In genomic region chr2:119618199-119618982, GRCm38 (mm10) we compare ENCODE assay signal across 8 mouse cellular contexts. TPM values are rescaled to one million over a fixed set of nuclear protein-coding genes. Genes with fewer than 3 reads are reported as not detected.
A peak's percentile ranks its signal among the peaks of the same experiment; 100 is the strongest.
DNase-seq lines count a peak whose midpoint lies in the region; ATAC-seq and TF ChIP-seq lines count a peak whose summit lies in the region.

Nusap1 (plus strand) TSS chr2:119618298.
Oip5 (minus strand) TSS chr2:119618469.

- peak; percentile 57 for TF ChIP-seq POLR2A in bone marrow, adult 2 months (IDR thresholded peaks at IDR 0.05; ENCODE audit: borderline replicate concordance, control insufficient read depth, low read depth, low read length)
- peak; percentile 63; the same call in 1 of the 2 replicates for TF ChIP-seq POLR2A in limb, embryonic 14.5 days (IDR thresholded peaks at IDR 0.05; ENCODE audit: borderline replicate concordance, extremely low read depth, insufficient read depth, insufficient read length)

- H3K9me3 ChIP-seq in embryonic facial prominence, embryonic 15.5 days (replicated peaks) = no peaks in the 10 kb centered on the region
- no peaks in the 10 kb centered on the region for H3K9me3 ChIP-seq in limb, embryonic 14.5 days (ENCODE audit: control insufficient read depth, low read length)
- no peaks in the 10 kb centered on the region for H3K9me3 ChIP-seq in midbrain, postnatal 0 days (ENCODE audit: low read length)

- peak; percentile 100 for DNase-seq in 416B (ENCODE audit: low read depth)
- peak; percentile 94 for DNase-seq in heart, adult 8-10 months (ENCODE audit: low spot score)
- peak; percentile 95 for DNase-seq in kidney, adult 9 months
- peak; percentile 99 for DNase-seq in limb, embryonic 14.5 days (ENCODE audit: low spot score)
- DNase-seq in midbrain, postnatal 0 days (ENCODE audit: low spot score) = peak; percentile 99
- DNase-seq in spleen, postnatal 14 days (ENCODE audit: low spot score in 2 of 2) = peak; percentile 88 to 90

- WGBS in bone marrow, adult 2 months = under 1% methylated on average over 55 of the region's 55 CpGs
- WGBS in embryonic facial prominence, embryonic 15.5 days = under 1% methylated on average over 55 of the region's 55 CpGs
- under 1% methylated on average over 55 of the region's 55 CpGs for WGBS in limb, embryonic 14.5 days
- WGBS in midbrain, postnatal 0 days = under 1% methylated on average over 55 of the region's 55 CpGs

- no peaks in the 10 kb centered on the region for H3K27me3 ChIP-seq in embryonic facial prominence, embryonic 15.5 days
- no peaks in the 10 kb centered on the region for H3K27me3 ChIP-seq in limb, embryonic 14.5 days (ENCODE audit: control insufficient read depth, insufficient read depth, low read length)
- H3K27me3 ChIP-seq in midbrain, postnatal 0 days (ENCODE audit: insufficient read depth, low read length) = no peaks in the 10 kb centered on the region

- peak within 1 kb of the TSS; percentile 46 for H3K9ac ChIP-seq in embryonic facial prominence, embryonic 15.5 days
- H3K9ac ChIP-seq in limb, embryonic 14.5 days (ENCODE audit: low read depth, low read length, severe bottlenecking) = peak within 1 kb of the TSS; percentile 57
- H3K9ac ChIP-seq in midbrain, postnatal 0 days (replicated peaks; ENCODE audit: low read length, poor library complexity, severe bottlenecking) = no peak within 1 kb of the TSS

- peak within 1 kb of the TSS; percentile 97 for H3K4me3 ChIP-seq in bone marrow, adult 2 months (replicated peaks; ENCODE audit: control insufficient read depth, low read depth, low read length)
- H3K4me3 ChIP-seq in embryonic facial prominence, embryonic 15.5 days (replicated peaks) = peak within 1 kb of the TSS; percentile 56
- peak within 1 kb of the TSS; percentile 65 for H3K4me3 ChIP-seq in limb, embryonic 14.5 days (replicated peaks; ENCODE audit: low read length)
- peak within 1 kb of the TSS; percentile 52 for H3K4me3 ChIP-seq in midbrain, postnatal 0 days (ENCODE audit: low read depth, low read length)

- no peak for TF ChIP-seq CTCF in bone marrow, adult 2 months (IDR thresholded peaks at IDR 0.05; ENCODE audit: control insufficient read depth, insufficient read depth, low read length)
- TF ChIP-seq CTCF in midbrain, postnatal 0 days (IDR thresholded peaks at IDR 0.05) = no peak

- H3K4me1 ChIP-seq in bone marrow, adult 2 months (ENCODE audit: control insufficient read depth, insufficient read depth, low read length) = no peaks in the 10 kb centered on the region
- H3K4me1 ChIP-seq in embryonic facial prominence, embryonic 15.5 days = peaks cover 28% of the 10 kb centered on the region
- peaks cover 8% of the 10 kb centered on the region; the same call in 1 of the 2 replicates for H3K4me1 ChIP-seq in limb, embryonic 14.5 days (ENCODE audit: control insufficient read depth, insufficient read depth, low read length)
- H3K4me1 ChIP-seq in midbrain, postnatal 0 days (ENCODE audit: insufficient read depth, low read length) = no peaks in the 10 kb centered on the region

- H3K36me3 ChIP-seq in embryonic facial prominence, embryonic 15.5 days = no peaks in the 10 kb centered on the region
- peaks cover 1% of the 10 kb centered on the region for H3K36me3 ChIP-seq in limb, embryonic 14.5 days (ENCODE audit: control insufficient read depth, insufficient read depth, low read length)
- no peaks in the 10 kb centered on the region for H3K36me3 ChIP-seq in midbrain, postnatal 0 days (ENCODE audit: insufficient read depth, low read length)

- H3K27ac ChIP-seq in bone marrow, adult 2 months (ENCODE audit: control insufficient read depth, insufficient read depth, low read depth, low read length, poor library complexity) = peak within 1 kb of the TSS; percentile 95
- peak within 1 kb of the TSS; percentile 8 for H3K27ac ChIP-seq in embryonic facial prominence, embryonic 15.5 days (replicated peaks)
- 0 out of 2 replicates have a peak within 1 kb of the TSS, but pooled peaks have one; percentile 53 for H3K27ac ChIP-seq in limb, embryonic 14.5 days (replicated peaks; ENCODE audit: low read depth, low read length)
- no peak within 1 kb of the TSS for H3K27ac ChIP-seq in midbrain, postnatal 0 days (ENCODE audit: low read depth, low read length)

- H3K4me2 ChIP-seq in embryonic facial prominence, embryonic 15.5 days (replicated peaks) = peak within 1 kb of the TSS; percentile 78
- peak within 1 kb of the TSS; percentile 68 for H3K4me2 ChIP-seq in limb, embryonic 14.5 days (replicated peaks; ENCODE audit: low read depth, low read length, severe bottlenecking)
- H3K4me2 ChIP-seq in midbrain, postnatal 0 days (ENCODE audit: low read depth, low read length, poor library complexity, severe bottlenecking) = peak within 1 kb of the TSS; percentile 81

- ATAC-seq in embryonic facial prominence, embryonic 15.5 days (ENCODE audit: insufficient number of reproducible peaks, low FRiP score, low TSS enrichment, low read depth) = peak; percentile 100
- ATAC-seq in limb, embryonic 14.5 days (ENCODE audit: low FRiP score, low read depth) = peak; percentile 100
- peak; percentile 100 for ATAC-seq in midbrain, postnatal 0 days (ENCODE audit: low FRiP score)

RNA-seq across cellular contexts. Expression of gene Nusap1, which starts in this region (rescaled TPM):
- polyA plus RNA-seq in bone marrow, adult 2 months (2011; ENCODE audit: insufficient read depth, insufficient read length, low replicate concordance, missing spikeins) = 62.0 and 65.0 TPM in 2 replicates
- polyA plus RNA-seq in embryonic facial prominence, embryonic 15.5 days (2015; fragmentation: Nextera tagmentation; extraction: Ambion mirVana) = 57.3 and 60.0 TPM in 2 replicates
- 1 to 10 TPM in 1 of 4 experiments, under 1 TPM in 3; 0.28 to 1.7 (median 0.37) TPM for total RNA-seq in heart, adult 8-10 months (2022)
- polyA plus RNA-seq in limb, embryonic 14.5 days (2012; rRNA removed) = 24.3 and 37.8 TPM in 2 replicates
- polyA plus RNA-seq in limb, embryonic 14.5 days (2014; fragmentation: Nextera tagmentation; extraction: Ambion mirVana) = 51.9 and 58.6 TPM in 2 replicates
- total RNA-seq in midbrain, postnatal 0 days (2014; rRNA removed) = 3.9 and 6.3 TPM in 2 replicates
- polyA plus RNA-seq in midbrain, postnatal 0 days (2015; fragmentation: Nextera tagmentation; extraction: Ambion mirVana) = 4.2 and 4.8 TPM in 2 replicates

RNA-seq across cellular contexts. Expression of gene Oip5, which starts in this region (rescaled TPM):
- 13.0 and 22.2 TPM in 2 replicates for polyA plus RNA-seq in bone marrow, adult 2 months (2011; ENCODE audit: insufficient read depth, insufficient read length, low replicate concordance, missing spikeins)
- 17.3 and 18.3 TPM in 2 replicates for polyA plus RNA-seq in embryonic facial prominence, embryonic 15.5 days (2015; fragmentation: Nextera tagmentation; extraction: Ambion mirVana)
- total RNA-seq in heart, adult 8-10 months (2022) = 1 to 10 TPM in 1 of 4 experiments, under 1 TPM in 3; 0.34 to 1.2 (median 0.58) TPM
- polyA plus RNA-seq in limb, embryonic 14.5 days (2012; rRNA removed) = 19.6 and 19.8 TPM in 2 replicates
- polyA plus RNA-seq in limb, embryonic 14.5 days (2014; fragmentation: Nextera tagmentation; extraction: Ambion mirVana) = 16.3 and 16.6 TPM in 2 replicates
- total RNA-seq in midbrain, postnatal 0 days (2014; rRNA removed) = 3.1 and 5.2 TPM in 2 replicates
- 2.9 and 3.0 TPM in 2 replicates for polyA plus RNA-seq in midbrain, postnatal 0 days (2015; fragmentation: Nextera tagmentation; extraction: Ambion mirVana)
